Mouse (Mus musculus) midbrain, embryonic 13.5 days (tissue): ENCODE results near the gene Arl8a. TPM values are rescaled to one million over a fixed set of nuclear protein-coding genes. Genes with fewer than 3 reads are reported as not detected.
"Not testable (repeated sequence)": the region's sequence is repeated elsewhere in the genome, so short reads cannot be mapped to it uniquely, and the experiment has no call there.

ENCODE experiments used
- ATAC-seq: fragments of 200-750 bp; cut with Nextera tagmentation; 2 replicates; pipeline ENCODE4 v1.8.0; 2017; ENCODE audit warnings: mild to moderate bottlenecking, moderate TSS enrichment, moderate library complexity
- H3K27ac ChIP-seq: fragments of 300-500 bp; sonication (generic); 2 replicates; pipeline ENCODE4 v1.5.1; 2015; ENCODE audit warnings: inconsistent platforms, mild to moderate bottlenecking, moderate library complexity
- H3K27me3 ChIP-seq: fragments of 300-500 bp; sonication (generic); 2 replicates; pipeline ENCODE4 v1.6.1; 2015; ENCODE audit warnings: mild to moderate bottlenecking, inconsistent platforms
- H3K36me3 ChIP-seq: fragments of 300-500 bp; sonication (generic); 2 replicates; pipeline ENCODE4 v1.6.1; 2015; ENCODE audit warnings: mild to moderate bottlenecking, inconsistent platforms
- H3K4me1 ChIP-seq: fragments of 300-500 bp; sonication (generic); replicated peaks from 2 replicates; pipeline ENCODE4 v1.6.1; 2015; ENCODE audit warnings: inconsistent platforms
- H3K4me2 ChIP-seq: fragments of 300-500 bp; sonication (generic); replicated peaks from 2 replicates; pipeline ENCODE4 v1.6.1; 2015; ENCODE audit warnings: moderate library complexity, mild to moderate bottlenecking, inconsistent platforms
- H3K4me3 ChIP-seq: fragments of 300-500 bp; sonication (generic); replicated peaks from 2 replicates; pipeline ENCODE4 v1.5.1; 2015; ENCODE audit warnings: mild to moderate bottlenecking, inconsistent platforms
- H3K9ac ChIP-seq: fragments of 300-500 bp; sonication (generic); replicated peaks from 2 replicates; pipeline ENCODE4 v1.6.1; 2015; ENCODE audit warnings: mild to moderate bottlenecking, inconsistent platforms
- H3K9me3 ChIP-seq: fragments of 300-500 bp; sonication (generic); 2 replicates; pipeline ENCODE4 v1.6.1; 2016; ENCODE audit warnings: mild to moderate bottlenecking, inconsistent platforms
- WGBS: fragments of 180-500 bp; shearing (Covaris S2); methylation state at CpG from one replicate; pipeline ENCODE4 v1.1.7; 2015; 5-methylcytosine and 5-hydroxymethylcytosine counted together
- polyA plus RNA-seq: library from polyadenylated mRNA; unstranded; fragments of >200 nt; fragmentation: Nextera tagmentation; extraction: Ambion mirVana; gene quantifications from 2 replicates; pipeline ENCODE4 v1.2.1, GENCODE M21; 2015

Arl8a gene
- polyA plus RNA-seq, 1 experiment from 2014 or later: 247 TPM

DNA sequence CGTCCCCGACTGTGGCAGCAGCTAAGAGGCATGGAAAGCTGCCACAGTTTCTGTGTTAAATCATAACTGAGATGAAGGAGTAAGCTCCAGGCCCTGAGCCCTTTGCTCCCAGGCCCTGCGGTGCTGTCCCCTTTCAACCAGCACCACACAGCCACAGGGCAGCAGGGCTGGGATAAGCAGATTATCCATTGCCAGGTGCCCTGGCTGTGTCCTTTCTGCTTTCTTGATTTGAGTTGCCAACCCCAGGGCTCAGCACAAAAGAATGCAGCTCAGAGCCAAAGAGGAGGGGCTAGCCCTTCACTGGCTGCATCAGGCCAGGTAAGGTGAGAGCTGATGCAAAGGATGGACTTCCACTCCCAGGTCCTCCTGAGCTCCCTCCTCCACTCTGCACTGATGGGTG is 31.1 kb downstream of the Arl8a start:
- H3K36me3 ChIP-seq: no peaks in the 10 kb centered on the region
- no peak for ATAC-seq
- H3K4me3 ChIP-seq: no peak overlapping the region
- H3K9me3 ChIP-seq: no peaks in the 10 kb centered on the region
- H3K4me2 ChIP-seq: no peak overlapping the region
- H3K9ac ChIP-seq: no peak overlapping the region
- H3K4me1 ChIP-seq: 0 out of 2 replicates have a peak, but pooled peaks cover 8% of the 10 kb centered on the region
- WGBS: 75% methylated on average over 3 of the region's 3 CpGs
- H3K27ac ChIP-seq: no peak overlapping the region
- H3K27me3 ChIP-seq: no peaks in the 10 kb centered on the region

DNA sequence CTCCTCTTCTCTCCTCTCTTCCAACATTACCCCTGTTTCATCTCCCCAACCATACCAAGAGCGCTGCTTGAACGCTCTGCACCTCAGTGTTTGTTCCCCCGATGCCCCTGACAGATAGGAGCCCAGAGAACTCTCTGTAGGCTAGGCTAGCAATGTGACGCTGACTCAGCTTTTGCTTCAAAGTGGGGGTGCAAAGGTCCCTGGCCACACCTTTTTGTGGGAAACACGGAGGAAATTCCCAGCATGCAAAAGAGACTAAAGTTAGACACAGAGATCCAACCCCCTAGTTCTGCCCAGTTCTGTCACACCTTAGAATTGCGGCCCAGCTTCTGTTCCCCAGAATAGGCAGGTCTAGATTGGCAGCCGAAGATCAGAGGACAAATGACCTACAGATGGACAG is 32.2 kb downstream of the Arl8a start:
- WGBS: 89% methylated on average over 7 of the region's 7 CpGs
- no peak for ATAC-seq

DNA sequence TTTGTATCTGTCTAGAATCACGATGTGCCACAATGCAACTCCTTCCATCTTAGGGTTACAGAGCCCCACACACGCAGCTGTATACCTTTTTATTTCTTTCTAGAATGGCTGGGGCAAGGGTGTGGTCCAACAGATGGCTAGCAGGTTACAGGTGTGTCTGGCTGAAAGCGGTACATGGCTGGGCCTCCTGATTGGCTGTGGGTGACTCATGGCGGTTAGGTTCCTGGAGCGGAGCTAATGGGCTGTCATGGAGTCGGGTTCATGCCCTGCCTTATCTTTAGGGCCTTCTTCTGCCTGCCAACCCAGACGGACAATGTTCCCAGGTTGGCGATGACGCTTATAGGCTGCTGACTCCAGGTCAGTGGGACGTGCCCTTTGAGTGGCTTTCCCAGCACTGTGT is 34.2 kb downstream of the Arl8a start:
- Histone ChIP-seq H3K27me3 (no peaks in the 10 kb centered on the region), H3K27ac (no peak overlapping the region), H3K9me3 (no peaks in the 10 kb centered on the region), H3K4me2 (no peak overlapping the region), H3K4me3 (no peak overlapping the region), H3K36me3 (no peaks in the 10 kb centered on the region), H3K4me1 (0 out of 2 replicates have a peak, but pooled peaks cover 8% of the 10 kb centered on the region), H3K9ac (no peak overlapping the region)
- ATAC-seq: no peak
- 86% methylated on average over 10 of the region's 10 CpGs for WGBS

More for the DNA sequence above, 32.2 kb downstream of the Arl8a start:
- 0 out of 2 replicates have a peak, but pooled peaks cover 8% of the 10 kb centered on the region for H3K4me1 ChIP-seq
- H3K9me3 ChIP-seq: no peaks in the 10 kb centered on the region
- H3K27ac ChIP-seq: no peak overlapping the region
- no peak overlapping the region for H3K9ac ChIP-seq
- H3K4me2 ChIP-seq: no peak overlapping the region
- H3K27me3 ChIP-seq: no peaks in the 10 kb centered on the region
- no peak overlapping the region for H3K4me3 ChIP-seq
- no peaks in the 10 kb centered on the region for H3K36me3 ChIP-seq

DNA sequence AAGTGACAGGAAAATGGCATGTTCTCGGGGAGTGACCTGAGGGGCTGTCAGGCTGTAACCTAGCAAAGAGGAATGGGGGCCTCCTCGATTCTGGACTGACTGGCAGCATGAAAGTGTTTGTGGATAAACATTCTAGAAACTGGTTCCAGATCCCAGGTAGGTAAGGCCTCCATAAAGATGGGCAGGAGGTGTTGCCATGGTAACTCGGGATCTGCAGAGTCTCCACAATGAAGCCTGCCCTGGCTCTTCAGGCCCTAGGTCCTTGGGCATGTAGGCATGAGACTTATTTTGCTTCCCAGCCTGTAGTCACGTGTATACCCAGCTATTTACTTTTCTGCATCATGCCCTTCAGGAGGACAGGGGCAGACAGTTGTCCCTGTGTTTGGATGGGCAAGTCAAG is 34.7 kb downstream of the Arl8a start:
- 76% methylated on average over 4 of the region's 4 CpGs for WGBS
- no peak for ATAC-seq

DNA sequence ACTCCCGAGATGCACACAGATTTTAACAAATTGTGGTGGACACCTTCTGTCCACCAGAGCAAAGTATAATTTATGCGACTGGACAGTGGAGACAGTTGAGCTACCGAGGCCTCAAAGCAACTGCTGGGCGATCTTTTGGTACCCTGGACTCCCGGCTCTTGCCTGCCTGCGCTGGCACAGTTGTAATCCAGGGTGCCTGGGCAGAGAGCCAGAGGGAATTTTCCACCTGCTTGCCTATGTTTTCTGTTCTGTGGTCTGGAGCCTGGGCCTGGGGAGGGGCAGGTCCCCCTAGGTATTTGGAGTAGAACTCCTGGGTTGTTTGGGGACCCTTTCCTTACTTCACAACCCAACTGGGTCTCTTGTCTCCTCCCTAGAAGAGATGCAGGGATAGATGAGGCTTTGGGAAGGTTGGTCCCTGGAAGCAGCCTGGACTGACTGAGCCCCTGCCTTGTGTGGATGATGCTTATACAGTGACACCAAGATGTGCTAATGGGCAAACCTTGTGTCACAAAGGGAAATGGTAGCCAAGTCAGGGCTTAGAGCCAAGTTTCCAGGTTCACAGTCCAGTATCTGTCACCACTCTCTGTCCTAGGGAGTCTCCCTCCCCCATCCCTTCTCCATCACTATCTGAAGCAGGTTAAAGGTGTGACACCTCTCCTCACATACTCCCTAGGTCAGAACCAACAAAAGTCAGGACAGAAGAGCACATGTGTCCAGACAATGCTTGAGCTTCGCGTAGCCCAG is 35.4 kb downstream of the Arl8a start:
- Histone ChIP-seq H3K36me3 (no peaks in the 10 kb centered on the region), H3K9me3 (no peaks in the 10 kb centered on the region), H3K4me2 (no peak overlapping the region), H3K27me3 (no peaks in the 10 kb centered on the region), H3K9ac (no peak overlapping the region), H3K4me3 (no peak overlapping the region), H3K27ac (no peak overlapping the region), H3K4me1 (0 out of 2 replicates have a peak, but pooled peaks cover 13% of the 10 kb centered on the region)
- ATAC-seq: no peak
- WGBS: 80% methylated on average over 8 of the region's 8 CpGs

More for the DNA sequence above, 34.7 kb downstream of the Arl8a start:
- Histone ChIP-seq H3K9me3 (no peaks in the 10 kb centered on the region), H3K27ac (no peak overlapping the region), H3K9ac (no peak overlapping the region), H3K27me3 (no peaks in the 10 kb centered on the region), H3K4me1 (0 out of 2 replicates have a peak, but pooled peaks cover 8% of the 10 kb centered on the region), H3K4me2 (no peak overlapping the region), H3K36me3 (no peaks in the 10 kb centered on the region), H3K4me3 (no peak overlapping the region)

DNA sequence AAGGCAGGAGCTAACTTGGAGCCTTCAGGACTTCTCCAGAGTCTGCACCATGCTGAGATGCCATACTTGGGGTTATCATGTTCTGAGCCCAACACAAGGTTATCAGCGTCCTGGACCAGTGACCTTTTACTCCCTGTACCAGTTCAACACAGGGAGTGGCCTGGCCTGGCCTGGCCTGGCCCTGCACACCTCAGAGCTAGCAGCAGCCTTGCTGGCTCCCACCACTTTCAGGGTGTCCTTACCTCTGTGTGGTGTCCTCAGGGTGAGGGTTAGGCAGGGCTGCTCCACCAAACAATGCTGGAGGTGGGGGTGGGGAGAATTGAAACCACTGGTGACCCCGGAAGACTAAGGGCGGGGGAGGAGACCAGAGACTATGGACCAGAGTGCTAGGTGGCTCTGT is 36.4 kb downstream of the Arl8a start:
- 0 out of 2 replicates have a peak, but pooled peaks cover 13% of the 10 kb centered on the region for H3K4me1 ChIP-seq
- H3K9ac ChIP-seq: no peak overlapping the region
- H3K4me2 ChIP-seq: no peak overlapping the region
- no peaks in the 10 kb centered on the region for H3K9me3 ChIP-seq
- no peaks in the 10 kb centered on the region for H3K36me3 ChIP-seq
- no peak overlapping the region for H3K27ac ChIP-seq
- H3K27me3 ChIP-seq: no peaks in the 10 kb centered on the region
- WGBS: 74% methylated on average over 3 of the region's 3 CpGs
- no peak overlapping the region for H3K4me3 ChIP-seq
- ATAC-seq: no peak

DNA sequence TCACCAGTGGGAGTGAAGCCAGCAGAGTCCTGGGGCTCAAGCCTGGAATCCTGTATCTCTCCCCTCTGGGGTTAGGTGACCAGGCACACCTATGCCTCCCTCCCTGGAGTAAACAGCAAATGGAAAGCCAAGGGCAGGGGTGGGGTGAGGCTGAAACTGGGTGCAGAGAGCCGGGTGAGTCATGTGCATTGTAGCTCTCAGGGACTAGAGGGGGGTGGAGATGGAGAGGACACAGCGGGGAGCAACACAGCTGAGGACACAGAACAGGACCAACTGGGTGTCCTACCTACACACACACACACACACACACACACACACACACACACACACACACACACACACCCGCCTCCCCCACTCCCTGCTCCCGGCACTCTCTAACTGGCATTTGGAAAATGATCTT is 36.8 kb downstream of the Arl8a start:
- Histone ChIP-seq H3K4me1 (0 out of 2 replicates have a peak, but pooled peaks cover 17% of the 10 kb centered on the region), H3K9me3 (no peaks in the 10 kb centered on the region), H3K27ac (no peak overlapping the region), H3K4me3 (no peak overlapping the region), H3K4me2 (no peak overlapping the region), H3K36me3 (no peaks in the 10 kb centered on the region), H3K9ac (no peak overlapping the region), H3K27me3 (no peaks in the 10 kb centered on the region)
- 91% methylated on average over 4 of the region's 4 CpGs for WGBS
- ATAC-seq: no peak

DNA sequence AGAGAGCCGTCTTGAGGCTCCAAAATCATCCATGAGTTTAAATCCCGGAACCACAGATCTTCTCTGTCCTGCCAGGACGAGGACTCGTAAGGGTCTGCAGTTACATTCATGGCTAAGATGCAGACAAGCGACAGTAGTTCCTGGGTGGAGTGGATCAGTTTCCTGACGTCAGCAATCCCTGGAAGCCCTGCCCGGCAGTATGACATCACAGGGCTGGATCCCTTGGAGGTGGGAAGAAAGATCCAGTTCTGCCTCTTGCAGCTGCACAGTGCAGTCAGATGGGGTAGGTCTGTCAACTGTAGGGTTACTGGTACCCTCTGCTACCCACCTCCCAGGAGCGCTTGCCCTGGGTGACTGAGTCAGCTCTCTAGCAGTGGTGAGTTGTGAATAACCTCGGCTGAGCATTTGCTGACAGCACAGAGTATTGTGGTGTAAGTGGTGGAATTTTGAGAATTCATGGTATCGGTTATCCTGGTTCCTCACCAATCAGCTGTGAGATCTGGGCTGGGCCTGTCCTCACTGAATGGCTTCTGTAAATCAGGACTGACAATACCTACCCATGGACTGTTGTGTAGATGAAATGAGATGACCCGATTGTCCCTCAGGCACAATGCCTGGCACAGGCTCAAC is 37.4 kb downstream of the Arl8a start:
- Histone ChIP-seq H3K9me3 (no peaks in the 10 kb centered on the region), H3K4me3 (no peak overlapping the region)
- no peak for ATAC-seq

DNA sequence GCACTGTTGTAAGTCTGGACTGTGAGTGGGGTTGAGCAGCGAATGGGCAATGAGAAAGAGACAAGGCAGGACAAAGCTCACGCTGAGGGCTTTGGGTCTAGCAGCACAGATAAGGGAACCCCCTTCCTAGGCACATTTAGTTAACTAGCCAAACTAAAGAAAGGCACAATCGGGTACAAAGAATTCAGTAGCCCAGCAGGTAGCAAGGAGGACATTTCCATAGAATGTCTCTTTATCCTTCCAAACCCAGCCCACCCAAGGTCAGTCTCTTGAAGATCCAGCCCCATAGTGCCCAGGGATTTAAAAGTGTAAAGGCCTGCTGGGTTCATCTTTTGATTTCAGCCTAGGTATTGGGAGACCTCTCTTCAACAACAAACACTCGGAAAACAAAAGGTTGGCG is 39.3 kb downstream of the Arl8a start:
- 0 out of 2 replicates have a peak, but pooled peaks cover 17% of the 10 kb centered on the region for H3K4me1 ChIP-seq
- H3K36me3 ChIP-seq: no peaks in the 10 kb centered on the region
- no peak overlapping the region for H3K27ac ChIP-seq
- ATAC-seq: no peak
- H3K27me3 ChIP-seq: no peaks in the 10 kb centered on the region
- no peaks in the 10 kb centered on the region for H3K9me3 ChIP-seq
- H3K9ac ChIP-seq: no peak overlapping the region
- no peak overlapping the region for H3K4me2 ChIP-seq
- 21% methylated on average over 5 of the region's 5 CpGs for WGBS
- H3K4me3 ChIP-seq: no peak overlapping the region

More for the DNA sequence above, 37.4 kb downstream of the Arl8a start:
- Histone ChIP-seq H3K27ac (no peak overlapping the region), H3K27me3 (no peaks in the 10 kb centered on the region), H3K36me3 (no peaks in the 10 kb centered on the region), H3K4me1 (0 out of 2 replicates have a peak, but pooled peaks cover 17% of the 10 kb centered on the region), H3K9ac (no peak overlapping the region), H3K4me2 (no peak overlapping the region)
- WGBS: 78% methylated on average over 11 of the region's 11 CpGs

DNA sequence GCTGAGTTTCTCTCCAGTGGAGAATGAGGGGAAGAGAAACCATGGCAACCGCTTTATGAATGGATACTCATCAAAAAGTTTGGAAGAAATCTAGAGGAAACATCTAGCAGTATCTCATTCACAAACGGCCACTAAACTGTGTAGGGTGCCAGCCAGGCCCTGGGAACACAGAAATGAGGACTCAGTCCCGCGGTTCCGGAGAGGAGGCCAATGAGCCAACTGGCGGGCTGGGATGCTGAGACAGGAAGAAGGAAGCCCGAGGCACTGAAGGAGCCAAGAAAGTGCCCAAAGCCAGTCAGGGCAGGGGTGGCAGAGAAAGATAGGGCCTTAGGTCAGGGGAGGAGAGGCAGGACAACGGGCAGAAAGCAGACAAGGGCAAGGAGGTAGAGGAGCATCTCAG is 39.8 kb downstream of the Arl8a start:
- Histone ChIP-seq H3K4me1 (0 out of 2 replicates have a peak, but pooled peaks cover 15% of the 10 kb centered on the region), H3K4me2 (no peak overlapping the region), H3K27me3 (no peaks in the 10 kb centered on the region), H3K9ac (no peak overlapping the region), H3K36me3 (no peaks in the 10 kb centered on the region), H3K9me3 (no peaks in the 10 kb centered on the region), H3K27ac (no peak overlapping the region), H3K4me3 (no peak overlapping the region)
- WGBS: 31% methylated on average over 8 of the region's 8 CpGs
- ATAC-seq: no peak

DNA sequence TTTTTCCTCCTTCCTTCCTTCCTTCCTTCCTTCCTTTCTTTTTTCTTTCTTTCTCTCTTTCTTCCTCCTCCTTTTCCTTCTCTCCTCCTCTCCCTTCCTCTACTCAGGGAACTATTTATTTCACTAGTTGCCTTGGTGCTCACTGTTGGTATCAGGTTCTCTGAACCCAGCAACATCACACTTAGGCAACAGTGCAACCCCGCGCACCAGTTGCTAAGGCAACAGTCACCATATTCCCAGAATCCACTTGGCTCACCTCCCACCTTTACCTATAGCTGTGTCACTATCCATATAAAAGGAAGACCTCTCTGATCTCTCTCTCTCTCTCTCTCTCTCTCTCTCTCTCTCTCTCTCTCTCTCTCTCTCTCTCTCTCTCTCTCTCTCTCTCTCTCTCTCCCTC is 40.4 kb downstream of the Arl8a start:
- not testable (repeated sequence) for H3K9ac ChIP-seq, H3K4me2 ChIP-seq, ATAC-seq, H3K27me3 ChIP-seq, H3K9me3 ChIP-seq, H3K27ac ChIP-seq, H3K4me1 ChIP-seq, H3K36me3 ChIP-seq, H3K4me3 ChIP-seq
- 32% methylated on average over 2 of the region's 2 CpGs for WGBS

DNA sequence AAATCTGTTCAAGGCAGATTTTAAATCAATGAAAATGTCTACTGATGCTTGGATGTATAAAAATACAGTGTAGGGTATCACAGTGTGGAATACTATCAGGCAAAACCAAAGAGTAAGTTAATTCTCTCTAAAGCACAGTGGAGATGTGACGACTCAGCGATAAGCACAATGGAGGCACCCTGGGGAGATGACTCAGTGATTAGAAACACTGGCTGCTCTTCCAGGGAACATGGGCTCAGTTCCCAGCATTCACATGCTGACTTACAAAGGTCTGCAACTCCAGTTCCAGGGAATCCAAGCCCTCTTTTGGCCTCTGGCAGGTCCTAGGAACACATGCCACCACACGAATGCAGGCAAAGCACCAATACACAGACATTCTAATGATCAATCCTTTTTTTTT is 41.6 kb downstream of the Arl8a start:
- no peak overlapping the region for H3K4me3 ChIP-seq
- 10% methylated on average over 3 of the region's 3 CpGs for WGBS
- no peak overlapping the region for H3K4me2 ChIP-seq
- no peaks in the 10 kb centered on the region for H3K9me3 ChIP-seq
- H3K27ac ChIP-seq: no peak overlapping the region
- H3K36me3 ChIP-seq: no peaks in the 10 kb centered on the region
- ATAC-seq: no peak
- no peaks in the 10 kb centered on the region for H3K27me3 ChIP-seq
- no peak overlapping the region for H3K9ac ChIP-seq
- H3K4me1 ChIP-seq: 0 out of 2 replicates have a peak, but pooled peaks cover 9% of the 10 kb centered on the region
